Mouse (Mus musculus) frontal cortex, postnatal 10 days (tissue): ENCODE measurements around the gene Fam71b.

ENCODE experiments used
- DNase-seq, 2 experiments: peaks; one replicate each; pipeline ENCODE4 v3.0.0; 2022; ENCODE audit warnings: low spot score in 2 of 2, mixed read lengths in 1 of 2

The Fam71b gene

DNA sequence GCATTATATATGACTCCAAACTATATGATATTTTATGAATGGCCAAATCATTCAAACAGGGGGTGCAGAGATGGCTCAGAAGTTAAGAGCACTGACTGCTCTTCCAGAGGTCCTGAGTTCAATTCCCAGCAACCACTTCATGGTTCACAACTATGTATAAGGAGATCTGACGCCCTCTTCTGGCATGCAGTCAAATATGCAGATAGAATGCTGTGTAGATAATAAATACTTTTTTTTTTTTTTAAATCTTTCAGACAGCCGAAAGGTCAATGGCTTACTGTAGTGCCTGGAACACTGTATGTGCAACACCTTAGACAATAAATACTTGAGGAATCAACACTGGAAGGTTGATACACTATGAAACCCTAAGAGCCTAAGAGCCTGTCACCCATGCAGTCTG is 33.8 kb downstream of the Fam71b start:
- no peak for DNase-seq

DNA sequence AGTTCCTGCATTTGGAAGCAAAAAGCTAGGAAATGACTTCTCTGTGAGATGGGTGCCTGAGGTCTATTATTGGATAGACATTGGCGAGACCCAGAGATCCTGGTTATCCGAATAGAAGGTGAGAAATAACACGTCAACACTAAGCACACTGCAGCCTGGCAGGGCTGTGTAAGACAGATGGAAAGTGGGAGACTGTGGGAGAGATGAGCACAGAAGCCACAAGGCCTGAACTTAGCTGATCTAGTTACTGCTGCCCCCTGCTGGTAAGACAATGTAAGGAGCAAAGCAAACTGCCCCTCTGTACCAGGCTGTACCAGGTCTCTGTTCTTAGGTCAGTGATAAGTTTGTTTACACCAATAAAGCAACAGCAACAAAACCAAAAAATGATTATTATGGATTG is 34.8 kb downstream of the Fam71b start:
- DNase-seq = peak; percentile 67 to 76

- no peak for DNase-seq
These were observed 39.0 kb downstream of the Fam71b start for GRCm38 (mm10) chr11:46435363-46435762.

GRCm38 (mm10) chr11:46436760-46437458 is 40.5 kb downstream of the Fam71b start, which contains the start of gene Med7:
TSS of gene Med7 (plus strand) at chr11:46436925.
- peak; percentile 92 for DNase-seq

- no peak for DNase-seq
These were observed 41.2 kb downstream of the Fam71b start for GRCm38 (mm10) chr11:46437459-46438000.

GRCm38 (mm10) chr11:46439005-46439543 is 42.7 kb downstream of the Fam71b start:
- DNase-seq = no peak

GRCm38 (mm10) chr11:46441774-46442173 is 45.4 kb downstream of the Fam71b start:
- DNase-seq = no peak

- no peak for DNase-seq
These were observed 46.8 kb downstream of the Fam71b start for GRCm38 (mm10) chr11:46443152-46443551.

- no peak for DNase-seq
These were observed 47.6 kb downstream of the Fam71b start for GRCm38 (mm10) chr11:46443979-46444378.

- DNase-seq = no peak
These were observed 49.8 kb downstream of the Fam71b start for GRCm38 (mm10) chr11:46446150-46446549.

GRCm38 (mm10) chr11:46447644-46448484 is 51.5 kb downstream of the Fam71b start:
- no peak for DNase-seq

GRCm38 (mm10) chr11:46449461-46450080 is 53.2 kb downstream of the Fam71b start:
- DNase-seq = no peak

DNA sequence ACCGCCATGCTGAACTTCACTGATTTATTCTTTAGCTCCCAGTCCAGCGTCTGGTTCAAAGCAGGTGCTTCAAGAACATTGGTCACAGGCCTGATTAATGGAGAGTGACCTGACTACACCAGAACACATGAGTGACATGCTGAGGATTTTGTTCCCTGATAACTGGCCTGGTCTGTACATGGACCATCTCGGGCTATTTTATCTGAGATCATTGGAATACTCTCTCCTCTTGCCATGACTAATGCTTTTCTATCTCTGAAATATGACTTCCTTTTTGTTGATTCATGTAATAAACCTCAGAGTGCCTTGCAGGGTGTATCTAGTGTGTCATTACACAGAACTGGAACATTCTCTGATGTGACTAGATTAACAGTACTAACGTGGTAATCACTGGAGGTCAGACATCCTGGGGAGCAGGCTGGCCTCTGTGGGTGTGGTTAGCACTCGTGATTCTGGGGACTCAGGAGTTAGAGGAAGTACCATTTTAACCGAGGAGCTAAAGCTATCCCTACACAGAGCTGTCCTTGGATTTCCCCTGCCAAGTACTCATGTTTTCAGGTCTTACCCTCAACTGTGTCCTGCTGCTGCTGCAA is 58.2 kb downstream of the Fam71b start, which contains the start of gene Havcr2:
TSS of gene Havcr2 (plus strand) at position 483 of the 593 bp plus-strand sequence.
- no peak for DNase-seq
